Mouse (Mus musculus): ENCODE measurements around the gene Cldn14.
"Not testable (repeated sequence)": the region's sequence is repeated elsewhere in the genome, so short reads cannot be mapped to it uniquely, and the experiment has no call there.

Gene Cldn14

DNA sequence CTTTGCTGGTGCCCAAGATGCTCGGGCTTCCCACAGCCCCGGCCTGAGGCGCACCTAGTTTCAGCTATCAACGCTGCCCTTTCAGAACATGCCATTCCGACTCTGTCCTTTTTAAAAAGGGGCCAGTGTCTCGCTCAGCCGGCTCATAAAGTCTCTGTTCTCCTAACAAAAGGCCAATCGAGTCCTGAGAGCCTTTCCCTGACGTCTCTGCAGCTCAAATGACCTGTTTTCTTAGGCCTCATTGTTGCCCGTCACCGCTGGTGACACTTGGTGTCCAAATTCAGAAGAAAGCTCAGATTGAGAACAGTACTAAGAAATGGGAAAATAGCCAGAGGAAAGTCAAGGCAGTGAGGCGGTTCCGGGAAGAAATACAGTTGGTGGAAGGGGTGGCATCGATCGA is at the start of gene Cldn14:
Gene Cldn14, minus strand, starts transcription at position 101 of the 400 bp plus-strand sequence.
- DNase-seq (ENCODE audit: inconsistent ontology term): no peak

DNA sequence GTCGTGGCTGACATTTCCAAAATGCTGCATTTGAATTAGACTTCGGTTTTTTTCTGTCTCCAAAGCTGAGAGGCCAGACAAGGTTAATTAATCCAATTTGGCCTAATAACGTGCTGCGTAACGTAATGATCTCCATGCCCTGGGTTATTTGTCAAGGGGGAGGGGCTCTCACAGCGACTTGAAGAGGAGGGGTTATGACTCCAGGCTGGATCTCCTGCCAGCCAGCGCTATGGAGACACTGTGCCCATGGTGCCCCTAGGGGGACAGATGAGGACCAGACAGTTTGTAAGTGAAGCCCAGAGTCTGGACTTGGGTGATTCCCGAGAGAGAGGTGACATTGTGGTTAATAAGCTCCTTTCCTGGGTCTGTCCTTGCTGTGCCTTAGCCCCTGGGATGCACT is 46.9 kb upstream of the Cldn14 start:
- no peak for DNase-seq (ENCODE audit: inconsistent ontology term)

DNA sequence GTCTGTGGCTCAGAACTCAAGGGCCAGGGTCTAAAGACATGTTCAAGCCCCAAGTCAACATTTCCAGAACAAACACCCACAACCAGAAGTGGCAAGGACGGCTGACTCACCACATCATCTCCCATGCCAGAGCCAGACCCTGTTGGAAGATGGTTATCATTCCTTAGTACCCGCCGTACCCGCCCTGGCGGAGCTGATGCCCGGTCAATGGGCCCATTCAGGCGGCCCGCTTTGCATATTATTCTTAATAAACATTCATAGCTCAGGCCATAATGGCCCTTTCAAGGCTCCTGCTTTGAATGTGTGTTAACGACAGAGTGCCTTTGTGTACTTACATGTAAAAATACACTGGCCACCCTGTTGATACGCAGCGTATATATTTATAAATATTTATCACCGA is 46.5 kb upstream of the Cldn14 start:
- peak; percentile 75 for DNase-seq (ENCODE audit: inconsistent ontology term)

DNA sequence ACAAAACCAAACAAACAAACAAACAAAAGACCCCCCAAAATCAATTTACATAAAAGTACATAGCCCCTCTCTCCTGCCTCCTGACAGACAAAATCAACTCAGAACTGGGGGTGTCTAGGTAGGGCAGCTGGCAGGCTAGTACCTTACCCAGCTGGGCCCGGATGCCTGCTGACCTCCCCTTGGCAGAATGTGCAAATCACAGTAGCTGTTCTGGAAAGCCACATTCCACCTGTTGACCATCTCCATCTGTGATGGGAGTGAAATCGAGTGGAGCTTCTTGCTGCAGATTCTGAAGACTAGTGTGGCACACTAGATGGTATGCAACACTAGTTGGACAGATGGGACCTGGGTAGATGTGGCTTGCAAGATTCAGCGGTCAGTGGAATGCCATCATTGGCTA is 41.7 kb upstream of the Cldn14 start:
- DNase-seq (ENCODE audit: inconsistent ontology term): no peak

DNA sequence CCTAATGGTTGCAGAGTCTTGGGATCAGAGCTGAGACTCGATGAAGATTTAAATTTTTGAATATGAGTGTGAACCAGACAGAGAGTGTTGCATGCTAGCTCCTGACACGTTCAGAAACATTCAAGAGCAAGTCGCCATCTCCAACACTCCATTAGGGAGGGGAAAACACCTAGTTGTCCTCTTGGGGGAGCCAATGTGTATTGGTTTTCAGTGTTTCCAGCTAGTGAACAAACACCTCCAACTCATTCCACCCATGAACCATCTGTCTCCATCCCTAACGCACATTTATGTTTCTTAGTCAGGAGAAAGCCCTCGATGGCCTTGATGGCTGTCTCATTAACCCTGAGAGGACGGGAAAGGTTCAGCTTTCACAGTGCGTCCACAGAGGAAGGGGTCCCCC is 36.4 kb upstream of the Cldn14 start:
- no peak for DNase-seq (ENCODE audit: inconsistent ontology term)

DNA sequence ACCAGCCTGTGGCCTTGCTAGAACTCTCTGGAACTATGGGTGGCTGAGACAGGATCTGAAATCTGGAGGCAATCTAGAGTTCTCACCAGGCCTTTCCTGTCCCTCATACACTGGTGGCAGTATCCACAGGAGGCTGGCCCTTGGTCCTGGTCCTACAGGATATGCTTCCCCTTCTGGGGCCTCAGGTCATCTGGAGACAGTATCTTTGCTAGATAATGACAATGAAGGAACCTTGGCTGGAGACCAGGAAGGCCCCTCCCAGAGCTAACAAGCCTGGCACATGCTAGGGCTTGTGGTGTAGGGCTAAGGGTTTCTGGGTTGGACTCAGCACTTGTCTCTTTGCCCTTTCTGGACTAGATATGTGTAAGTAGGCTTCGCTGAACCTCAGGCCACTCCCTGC is 35.2 kb upstream of the Cldn14 start:
- no peak for DNase-seq (ENCODE audit: inconsistent ontology term)

DNA sequence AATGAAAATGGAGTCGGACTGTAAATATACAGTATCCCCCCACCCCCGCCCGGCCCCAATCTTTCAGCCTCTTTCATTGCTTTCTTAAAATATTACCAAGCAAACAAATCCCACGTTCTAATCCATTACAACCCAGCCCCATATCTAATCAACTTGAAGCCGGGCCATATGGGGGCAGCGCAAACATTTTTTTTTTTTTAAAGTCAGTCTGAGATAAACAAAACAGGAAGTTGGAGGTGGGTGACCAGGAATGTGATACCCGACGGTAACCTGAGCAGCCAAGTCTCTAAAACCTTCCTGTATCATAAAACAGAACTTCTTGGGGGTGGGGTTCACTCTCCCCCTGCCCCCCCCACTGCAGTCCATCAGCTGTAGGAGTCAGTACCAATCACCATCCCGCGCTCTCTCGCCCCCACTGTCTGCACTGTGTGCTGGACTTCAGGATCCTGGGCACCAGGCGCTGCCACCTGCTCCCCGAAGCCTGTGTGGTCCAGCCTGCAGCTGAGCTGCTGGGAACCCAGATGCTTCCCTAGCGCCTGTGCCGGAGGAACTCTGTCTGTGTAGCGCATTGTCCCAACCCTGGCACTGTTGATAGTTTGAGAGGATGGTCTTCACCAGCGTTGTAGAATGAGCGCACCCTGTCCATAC is 32.6 kb upstream of the Cldn14 start:
- DNase-seq (ENCODE audit: inconsistent ontology term): no peak

DNA sequence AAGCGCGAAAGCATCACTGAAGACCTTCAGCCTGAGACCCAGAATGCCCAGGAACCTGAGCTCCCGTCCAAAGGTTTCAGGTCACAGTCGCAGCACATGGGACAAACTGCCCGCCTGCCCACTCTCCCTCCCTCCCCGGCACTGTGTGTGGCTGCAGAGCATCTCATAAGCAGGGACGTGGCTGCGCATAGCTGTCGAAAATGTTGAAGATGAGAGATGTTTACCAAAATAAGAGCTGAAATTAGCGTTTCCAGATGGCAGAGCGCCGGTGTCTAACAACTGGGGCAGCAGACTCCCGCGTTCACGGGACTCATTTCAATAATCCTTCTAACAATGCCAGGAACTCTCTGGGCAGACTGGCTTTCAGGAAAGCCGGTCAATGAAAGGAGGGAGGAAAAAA is 31.8 kb upstream of the Cldn14 start:
- DNase-seq (ENCODE audit: inconsistent ontology term): no peak

DNA sequence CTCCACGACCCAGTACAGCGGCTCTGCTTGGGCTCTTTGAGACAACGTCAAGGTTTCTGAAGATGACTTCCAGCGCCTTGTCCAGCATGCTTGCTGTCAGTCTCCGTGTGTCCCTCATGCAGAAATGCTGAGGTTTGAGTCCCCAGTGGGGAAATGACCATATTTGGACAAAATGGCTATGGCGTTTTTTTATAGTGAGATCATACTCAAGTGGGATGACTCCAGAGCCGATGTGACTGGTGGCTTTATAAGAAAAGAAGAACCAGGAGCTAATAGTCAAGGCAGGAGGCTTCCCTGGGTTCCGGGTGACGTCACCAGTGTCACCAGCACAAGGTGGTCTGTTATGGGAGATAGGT is 30.3 kb upstream of the Cldn14 start:
- DNase-seq (ENCODE audit: inconsistent ontology term): no peak

DNA sequence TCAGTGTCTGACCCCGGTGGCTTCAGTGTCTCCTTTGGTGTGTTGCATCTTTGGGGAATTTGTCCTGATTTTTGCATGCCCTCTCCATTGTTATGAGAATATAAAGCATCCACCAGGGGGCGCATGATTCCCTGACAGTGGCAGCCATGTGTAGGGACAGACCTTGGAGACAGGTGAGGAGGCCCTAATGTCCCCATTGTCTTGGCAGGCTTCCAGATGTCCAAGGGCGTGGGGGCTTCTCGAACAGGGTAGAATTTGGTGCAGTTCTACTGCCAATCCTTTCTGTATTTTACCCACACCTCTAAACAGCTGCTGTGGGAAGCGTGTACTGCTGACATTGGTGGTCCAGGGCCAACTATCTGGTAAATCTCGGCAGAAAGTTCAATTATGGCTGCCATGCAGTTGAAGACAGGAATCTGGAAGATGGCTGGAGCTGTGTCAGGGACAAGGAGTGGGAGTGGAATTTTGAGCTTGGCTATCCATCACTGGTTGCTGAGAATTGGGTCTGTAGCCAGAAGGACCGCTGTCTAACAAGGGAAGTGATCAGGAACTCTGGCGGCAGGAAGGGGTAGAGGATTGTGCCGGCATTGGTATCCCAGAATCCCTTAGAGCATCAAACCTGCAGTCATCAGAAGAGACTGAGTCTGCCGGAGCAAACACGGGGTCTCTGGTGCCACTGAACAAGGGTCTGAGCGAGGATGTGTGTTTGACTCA is 29.8 kb upstream of the Cldn14 start:
- DNase-seq (ENCODE audit: inconsistent ontology term): no peak

DNA sequence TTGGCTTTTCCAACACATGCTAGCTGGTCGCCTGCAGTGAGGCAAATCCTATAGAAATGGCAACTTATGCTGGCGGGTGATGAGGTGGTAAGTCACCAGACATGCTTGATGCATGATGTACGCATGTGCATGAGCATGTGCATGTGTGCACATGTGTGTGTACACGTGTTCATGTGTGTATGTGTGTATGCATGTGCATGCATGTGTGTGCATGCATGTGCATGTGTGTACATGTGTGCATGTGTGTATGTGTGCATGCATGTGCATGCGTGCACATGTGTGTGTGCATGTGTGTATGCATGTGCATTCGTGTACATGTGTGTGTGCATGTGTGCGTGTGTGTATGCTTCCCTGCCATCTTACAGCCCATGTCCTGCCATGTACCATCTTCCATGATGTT is 28.6 kb upstream of the Cldn14 start:
- no peak for DNase-seq (ENCODE audit: inconsistent ontology term)

DNA sequence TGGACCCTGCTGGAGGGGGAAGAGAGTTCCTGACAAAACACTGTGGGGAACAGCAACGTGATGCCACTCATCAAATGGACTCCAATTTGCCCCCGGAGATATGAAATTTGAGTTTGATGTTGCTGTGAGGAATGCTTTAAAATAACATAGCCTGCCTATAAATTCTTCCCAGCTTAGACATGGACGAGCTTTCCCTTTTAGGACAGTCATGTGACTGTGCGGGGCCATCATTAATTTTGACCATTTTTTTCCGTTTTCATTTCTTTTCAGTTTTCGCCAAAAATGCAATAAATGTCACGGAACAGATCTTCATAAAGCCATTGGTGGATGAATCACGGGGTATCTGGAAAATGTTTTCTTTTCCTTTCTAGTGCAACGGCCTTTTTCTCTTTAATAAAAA is 25.5 kb upstream of the Cldn14 start:
- no peak for DNase-seq (ENCODE audit: inconsistent ontology term)

DNA sequence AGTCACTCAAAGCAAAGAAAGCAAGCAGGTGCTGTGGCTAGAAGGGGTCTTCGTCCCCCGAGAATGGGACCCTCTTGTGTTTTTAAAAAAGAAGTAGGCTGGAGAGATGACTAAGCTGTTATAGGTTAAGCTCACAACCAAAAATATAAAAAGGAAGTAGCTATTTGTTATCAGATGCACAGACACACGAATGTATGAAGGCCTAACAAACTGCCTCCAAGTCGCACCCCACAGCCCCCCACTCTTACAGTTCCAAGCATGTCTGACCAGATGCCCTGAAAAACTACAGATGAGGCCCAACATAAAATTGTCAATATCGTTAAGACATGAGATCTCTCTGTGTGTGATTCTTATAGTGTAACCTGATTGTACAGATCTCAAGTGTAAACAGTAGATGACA is 23.6 kb upstream of the Cldn14 start:
- no peak for DNase-seq (ENCODE audit: inconsistent ontology term)

DNA sequence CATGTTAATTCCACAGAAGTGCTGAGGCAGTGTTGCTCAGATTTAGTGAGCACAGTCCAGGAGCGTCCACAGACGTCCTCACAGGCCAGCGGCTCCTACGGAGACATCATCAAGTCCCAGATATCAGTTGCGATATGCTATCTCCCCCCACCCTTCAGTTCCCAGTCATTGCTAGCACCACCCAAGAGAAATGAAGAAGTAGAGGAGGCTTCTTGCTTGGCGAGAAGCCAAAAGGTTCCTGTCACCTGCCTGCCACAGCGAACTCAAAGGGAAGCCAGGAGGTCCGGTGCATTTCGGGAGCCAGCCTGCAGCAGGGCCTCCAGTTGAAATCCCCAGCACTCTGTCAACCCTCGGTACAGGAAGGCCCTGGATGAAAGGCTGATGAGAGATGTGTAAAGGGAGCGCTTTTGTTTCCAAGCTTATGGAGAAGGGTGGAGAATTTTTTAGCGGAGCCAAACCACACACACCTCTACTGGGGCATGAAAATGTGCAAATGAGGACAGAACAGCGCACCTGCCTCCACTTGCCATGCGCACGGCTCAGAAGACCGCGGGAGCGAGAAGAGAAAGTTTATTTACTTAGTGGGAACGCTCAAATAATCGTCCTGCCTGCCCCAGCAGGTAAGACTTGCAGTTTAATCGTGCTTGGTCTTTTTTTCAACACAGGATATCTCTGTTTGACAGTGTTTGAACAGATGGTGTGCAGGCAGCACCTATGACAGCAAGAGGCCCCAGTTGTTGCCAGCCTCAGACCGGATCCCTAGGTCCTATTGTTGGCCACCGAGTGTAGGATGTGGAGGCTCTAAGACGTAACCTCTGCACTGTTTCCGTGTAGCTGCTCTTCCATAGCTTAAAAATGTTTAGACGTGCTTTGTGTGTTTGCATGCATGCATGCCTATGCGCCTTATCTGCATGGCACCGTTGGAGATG is 15.0 kb upstream of the Cldn14 start:
- DNase-seq (ENCODE audit: inconsistent ontology term): no peak

DNA sequence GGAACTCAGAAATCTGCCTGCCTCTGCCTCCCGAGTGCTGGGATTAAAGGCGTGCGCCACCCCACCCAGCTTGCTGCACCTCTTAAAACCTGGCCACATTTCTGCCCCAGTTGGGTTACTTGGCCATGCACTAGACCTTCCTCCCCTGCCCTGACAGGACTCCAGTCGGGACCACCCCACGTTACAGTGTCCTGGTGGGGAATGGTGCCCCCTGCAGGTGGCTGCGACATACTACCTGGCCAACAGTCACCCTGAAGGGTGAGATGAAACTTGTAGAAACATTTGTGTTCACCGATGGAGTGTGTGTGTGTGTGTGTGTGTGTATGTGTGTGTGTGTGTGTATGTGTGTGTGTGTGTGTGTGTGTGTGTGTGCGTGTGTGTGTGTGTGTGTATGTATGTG is 11.1 kb upstream of the Cldn14 start:
- not testable (repeated sequence) for DNase-seq (ENCODE audit: inconsistent ontology term)

DNA sequence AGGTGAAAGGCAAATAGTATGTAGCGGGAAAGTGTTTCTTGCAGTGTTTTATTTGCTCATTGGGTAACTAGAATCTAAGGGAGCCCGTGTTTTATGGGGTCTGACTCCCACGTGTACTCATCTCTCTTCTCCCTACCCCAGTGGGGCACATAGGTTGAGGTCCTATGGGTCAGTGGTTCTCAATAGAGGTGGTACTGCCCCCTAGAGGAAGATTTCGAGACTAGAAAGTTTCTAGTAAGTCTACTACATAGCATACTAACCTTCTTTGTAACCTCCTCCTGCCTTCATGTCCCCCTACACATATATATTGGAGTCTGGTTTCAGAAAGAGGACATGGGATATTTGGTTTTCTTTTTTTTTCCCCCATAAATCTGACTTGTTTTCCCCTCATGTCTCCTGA is 9.3 kb upstream of the Cldn14 start:
- DNase-seq (ENCODE audit: inconsistent ontology term): no peak

DNA sequence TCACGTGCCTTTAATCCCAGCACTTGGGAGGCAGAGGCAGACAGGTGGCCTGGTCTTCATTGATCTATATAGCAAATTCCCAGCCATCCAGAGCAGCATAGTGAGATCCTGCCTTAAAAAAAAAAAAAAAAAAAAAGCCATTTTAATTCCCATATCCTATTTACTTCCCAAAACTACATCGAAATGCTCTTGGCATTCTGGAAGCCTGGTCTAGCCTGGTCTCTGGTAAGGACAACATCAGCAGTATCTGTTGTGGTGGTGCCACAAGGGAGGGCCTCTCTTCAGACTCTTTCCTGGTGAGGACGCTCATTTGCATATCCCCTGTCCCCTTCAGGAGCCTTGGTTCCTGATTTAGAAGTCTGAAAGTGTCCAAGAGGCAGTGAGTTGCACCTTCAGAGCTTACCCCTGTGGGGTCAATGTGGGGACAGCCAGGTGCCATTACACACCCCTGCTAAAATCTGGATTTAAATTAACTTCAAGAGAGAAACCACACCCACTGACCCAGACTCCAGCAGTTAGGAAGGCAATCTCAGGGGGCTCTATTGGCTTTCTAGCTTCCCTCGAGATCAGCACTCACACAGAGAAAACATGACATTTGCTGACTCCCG is 6.0 kb upstream of the Cldn14 start:
- DNase-seq (ENCODE audit: inconsistent ontology term): no peak

DNA sequence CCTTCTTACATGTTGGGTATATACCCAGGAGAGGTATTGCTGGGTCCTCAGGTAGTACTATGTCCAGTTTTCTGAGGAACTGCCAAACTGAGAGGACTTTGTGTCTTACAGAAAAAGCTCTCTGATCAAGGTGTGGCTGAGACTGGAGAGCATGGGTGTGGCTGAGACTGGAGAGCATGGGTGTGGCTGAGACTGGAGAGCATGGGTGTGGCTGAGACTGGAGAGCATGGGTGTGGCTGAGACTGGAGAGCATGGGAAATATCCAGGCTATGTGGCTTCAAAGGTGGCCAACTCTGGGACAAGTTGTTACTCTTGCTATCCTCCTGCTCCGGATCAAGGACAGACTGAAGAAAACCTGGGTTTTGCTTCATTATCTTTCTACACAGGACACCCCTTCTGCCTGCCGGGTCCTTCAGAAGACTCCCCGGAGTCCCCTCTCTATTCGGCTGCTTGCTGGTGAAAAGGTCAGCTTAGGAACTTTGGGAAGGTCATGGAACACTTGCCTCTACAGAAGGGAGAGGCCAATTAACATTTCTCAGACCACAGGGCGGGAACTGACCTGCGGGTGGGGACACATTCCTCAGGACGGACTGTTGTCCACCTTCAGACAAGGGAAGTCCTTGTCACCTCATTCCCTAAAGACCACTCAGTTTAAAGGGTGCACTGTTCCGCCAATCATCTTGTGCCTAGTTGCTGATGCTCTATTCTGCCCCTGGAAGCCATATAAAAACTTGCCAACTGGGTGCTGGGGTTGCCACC is 4.9 kb upstream of the Cldn14 start:
- not testable (repeated sequence) for DNase-seq (ENCODE audit: inconsistent ontology term)

DNA sequence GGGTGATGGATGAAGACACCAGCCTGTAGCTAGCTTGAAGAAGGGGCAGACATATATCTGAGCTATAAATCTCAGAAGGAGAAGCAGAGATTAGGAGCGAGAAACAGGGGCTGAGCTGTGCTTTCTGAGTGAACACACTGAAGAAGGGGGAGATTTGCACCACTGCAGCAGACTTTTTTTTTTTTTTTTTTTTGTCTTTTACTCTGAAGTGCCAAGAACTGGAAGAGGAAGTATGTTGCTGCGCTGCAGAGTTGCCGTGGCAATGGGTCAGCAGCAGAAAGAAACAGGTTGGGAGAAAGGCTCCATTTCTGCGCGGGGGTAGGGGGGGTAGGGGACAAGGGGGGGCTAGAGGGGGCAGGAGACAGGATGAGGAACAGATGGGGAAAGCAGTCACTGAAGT is 2.6 kb upstream of the Cldn14 start:
- no peak for DNase-seq (ENCODE audit: inconsistent ontology term)

DNA sequence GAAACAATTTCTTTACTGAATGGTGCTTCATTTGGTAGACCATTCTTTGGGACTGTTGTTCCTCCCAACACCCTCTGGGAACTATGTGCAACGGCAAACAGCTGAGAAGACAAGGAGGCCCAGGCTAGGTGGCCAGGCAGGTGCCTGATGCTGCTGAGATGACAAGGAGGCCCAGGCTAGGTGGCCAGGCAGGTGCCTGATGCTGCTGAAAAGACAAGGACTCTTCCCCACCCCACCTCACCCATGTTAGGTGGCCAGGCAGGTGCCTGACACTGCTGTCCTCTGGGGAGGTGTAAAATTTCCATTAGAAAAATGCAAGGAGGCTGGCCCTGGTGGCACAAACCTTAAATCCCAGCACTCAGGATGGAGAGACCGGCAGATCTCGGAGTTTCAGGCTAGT is 2.0 kb upstream of the Cldn14 start:
- no peak for DNase-seq (ENCODE audit: inconsistent ontology term)

DNA sequence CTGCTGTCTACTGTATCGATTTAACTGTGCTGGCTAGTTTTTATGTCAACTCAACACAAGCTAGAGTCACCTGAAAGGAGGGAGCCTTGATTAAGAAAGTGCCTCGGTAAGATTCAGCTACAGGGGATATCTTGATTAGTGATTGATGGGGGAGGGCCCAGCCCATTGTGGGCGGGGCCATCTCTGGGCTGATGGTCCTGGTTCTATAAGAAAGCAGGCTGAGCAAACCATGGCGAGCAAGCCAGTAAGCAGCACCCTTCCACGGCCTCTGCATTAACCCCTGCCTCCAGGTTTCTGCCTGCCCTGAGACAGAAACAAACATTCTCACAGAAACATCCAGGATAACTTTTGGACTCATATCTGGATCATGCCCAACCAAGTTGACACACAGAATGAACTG is 1.5 kb upstream of the Cldn14 start:
- no peak for DNase-seq (ENCODE audit: inconsistent ontology term)

DNA sequence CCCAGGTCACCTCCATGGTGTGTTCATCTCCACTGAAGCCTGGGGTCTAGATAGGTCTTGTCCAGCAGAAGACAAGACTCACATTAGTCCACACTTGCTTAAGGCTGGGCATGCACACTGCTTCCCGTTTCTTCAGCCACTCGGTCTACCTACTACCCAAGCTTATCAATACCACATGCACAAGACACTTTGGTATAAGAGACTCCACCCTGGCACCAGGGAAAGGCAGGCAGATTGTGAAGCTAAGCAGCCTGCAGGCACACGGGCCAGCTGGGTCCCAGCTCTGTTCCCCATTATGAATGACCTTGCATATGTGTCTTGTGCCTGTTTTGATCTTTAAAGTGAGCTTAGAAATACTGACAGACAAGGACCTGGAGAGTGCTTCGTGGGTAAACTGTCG is 719 bp upstream of the Cldn14 start:
- DNase-seq (ENCODE audit: inconsistent ontology term): no peak

Measured in Muller cell, postnatal 12 days (primary cell).